Mouse (Mus musculus): ENCODE data around the gene Hgd.

DNA sequence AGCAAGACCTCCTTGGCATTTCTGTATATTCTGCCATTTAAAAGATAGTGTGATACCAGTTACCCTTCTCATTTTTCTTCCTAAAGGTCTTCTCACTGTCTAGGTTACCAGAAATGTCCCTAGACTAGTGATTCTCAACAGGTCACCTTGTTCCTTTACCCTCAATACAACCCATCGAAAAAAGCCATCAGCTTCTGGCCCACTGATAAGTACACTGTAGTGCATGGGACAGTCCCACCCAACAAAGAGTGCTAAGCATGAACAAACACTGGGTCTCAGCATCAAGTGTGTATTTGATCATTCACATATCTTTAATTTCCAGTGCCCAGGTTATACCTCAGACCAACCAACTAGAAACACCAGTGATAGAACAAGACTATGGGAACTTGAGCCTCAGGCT lies 55.1 kb downstream of the Hgd start:
- no peak for TF ChIP-seq CTCF (IDR thresholded peaks at IDR 0.05; ENCODE audit: insufficient read depth, low read length)
- TF ChIP-seq POLR2A (IDR thresholded peaks at IDR 0.05; ENCODE audit: borderline replicate concordance, extremely low read depth, low read depth, low read length), result no peak
